Mouse (Mus musculus): ENCODE data around the gene Dnajc5.

Dnajc5 gene

DNA sequence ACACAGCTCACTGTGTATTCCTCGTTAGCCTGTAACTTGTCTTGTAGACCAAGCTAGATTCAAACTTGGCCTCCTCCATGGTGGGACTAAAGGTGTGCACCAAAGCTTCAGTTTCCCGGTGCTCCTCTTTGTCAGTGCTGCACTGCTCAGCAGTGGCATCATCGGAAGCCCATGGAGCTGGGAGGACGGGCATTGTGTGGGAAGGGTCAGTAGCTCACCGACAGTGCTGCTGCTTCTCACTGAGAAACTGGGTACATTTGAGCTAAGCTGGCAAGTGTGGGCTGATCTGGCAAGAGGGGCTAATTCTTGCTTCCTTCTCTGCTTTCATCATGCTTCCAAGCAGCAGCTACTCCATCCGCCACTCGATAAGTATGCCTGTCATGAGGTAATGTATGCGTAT, 9.1 kb upstream of the Dnajc5 start:
- no peak for DNase-seq (ENCODE audit: low spot score)

DNA sequence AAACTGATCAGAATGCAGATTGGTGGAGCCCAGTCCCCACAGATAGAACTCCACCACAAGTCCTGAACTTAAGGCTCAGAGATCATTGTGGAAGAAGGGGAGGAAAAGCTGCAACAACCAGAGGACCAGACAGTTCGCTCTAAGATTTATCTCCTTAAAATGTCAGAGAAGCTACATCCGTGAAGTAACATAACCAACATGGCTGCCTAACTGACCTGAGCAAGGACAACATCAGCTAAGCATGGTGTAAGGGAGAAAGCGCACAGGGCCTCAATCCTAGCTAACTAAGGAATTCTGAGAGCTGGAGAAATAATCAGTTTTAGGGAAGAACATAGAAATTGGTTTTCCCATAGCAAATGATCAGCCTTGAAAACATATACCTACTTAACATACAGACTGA, 1.1 kb upstream of the Dnajc5 start:
- DNase-seq (ENCODE audit: low spot score): no peak

DNA sequence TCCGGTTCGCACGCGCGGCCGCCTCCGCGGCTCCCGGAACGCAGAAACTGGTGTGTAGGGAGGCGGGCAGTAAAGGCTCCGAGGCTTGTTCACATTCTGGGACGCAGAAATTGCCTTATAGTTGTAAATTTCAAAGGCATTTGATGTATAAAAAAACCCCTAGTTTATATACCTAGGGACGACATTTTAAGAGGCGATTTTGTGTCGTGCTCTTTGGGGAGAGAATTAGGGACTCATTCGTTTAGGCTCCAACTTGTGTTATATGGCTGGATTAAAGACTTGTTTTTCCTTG, 597 bp downstream of the Dnajc5 start:
- no peak for DNase-seq (ENCODE audit: low spot score)

GRCm38 (mm10) chr2:181521491-181521890, 1.2 kb downstream of the Dnajc5 start:
- DNase-seq (ENCODE audit: low spot score): no peak

DNA sequence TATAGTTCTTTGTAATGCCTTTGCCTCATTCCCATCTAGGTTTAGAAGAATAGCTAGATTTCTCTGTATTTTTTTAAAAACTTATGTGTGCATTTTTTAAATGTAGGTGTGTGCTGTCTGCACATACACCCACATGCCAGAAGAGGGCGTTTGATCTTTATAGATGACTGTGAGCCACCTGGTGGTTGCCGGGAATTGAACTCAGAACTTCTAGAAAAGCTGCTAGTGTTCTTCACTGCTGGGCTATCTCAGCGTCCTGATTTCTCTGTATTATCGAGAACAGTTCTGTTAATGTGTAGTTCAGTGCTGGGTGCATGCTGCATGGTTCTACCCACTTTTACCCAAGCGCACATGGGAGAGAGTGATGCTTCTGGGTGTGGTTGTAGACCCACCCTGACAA, 2.5 kb downstream of the Dnajc5 start:
- DNase-seq (ENCODE audit: low spot score): no peak

GRCm38 (mm10) chr2:181525526-181525925, 5.2 kb downstream of the Dnajc5 start:
- no peak for DNase-seq (ENCODE audit: low spot score)

DNA sequence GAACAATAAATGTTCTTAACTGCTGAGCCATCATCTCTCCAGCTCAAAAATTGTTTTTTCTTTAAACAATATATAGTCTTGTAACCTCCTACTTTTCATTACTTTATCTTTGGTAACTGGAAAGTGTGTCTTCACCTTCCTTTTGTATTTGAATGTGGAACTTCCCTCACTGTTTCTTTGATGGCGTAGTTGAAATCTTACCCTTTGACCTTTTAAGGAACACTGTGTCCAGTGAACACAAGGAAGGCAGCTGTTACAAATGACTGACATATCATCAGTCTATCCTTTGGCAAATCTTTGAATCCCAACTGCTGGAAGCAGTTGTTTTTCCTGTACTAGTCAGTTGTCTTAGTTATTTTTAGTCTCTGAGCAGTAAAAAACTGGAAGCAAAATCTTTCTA, 8.8 kb downstream of the Dnajc5 start:
- DNase-seq (ENCODE audit: low spot score): no peak

DNA sequence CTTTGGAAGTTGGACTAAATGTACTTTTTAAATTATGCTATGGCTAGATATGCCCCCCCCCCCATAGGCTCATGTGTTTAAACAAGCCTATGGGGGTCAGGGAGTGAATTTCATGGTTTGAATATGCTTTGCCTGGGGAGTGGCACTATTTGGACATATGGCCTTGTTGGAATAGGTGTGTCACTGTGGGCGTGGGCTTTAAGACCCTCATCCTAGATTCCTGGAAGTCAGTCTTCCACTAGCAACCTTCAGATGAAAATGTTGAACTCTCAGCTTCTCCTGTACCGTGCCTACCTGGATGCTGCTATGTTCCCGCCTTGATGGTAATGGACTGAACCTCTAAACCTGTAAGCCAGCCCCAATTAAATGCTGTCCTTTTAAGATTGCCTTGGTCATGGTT, 12.3 kb downstream of the Dnajc5 start:
- no peak for DNase-seq (ENCODE audit: low spot score)

DNA sequence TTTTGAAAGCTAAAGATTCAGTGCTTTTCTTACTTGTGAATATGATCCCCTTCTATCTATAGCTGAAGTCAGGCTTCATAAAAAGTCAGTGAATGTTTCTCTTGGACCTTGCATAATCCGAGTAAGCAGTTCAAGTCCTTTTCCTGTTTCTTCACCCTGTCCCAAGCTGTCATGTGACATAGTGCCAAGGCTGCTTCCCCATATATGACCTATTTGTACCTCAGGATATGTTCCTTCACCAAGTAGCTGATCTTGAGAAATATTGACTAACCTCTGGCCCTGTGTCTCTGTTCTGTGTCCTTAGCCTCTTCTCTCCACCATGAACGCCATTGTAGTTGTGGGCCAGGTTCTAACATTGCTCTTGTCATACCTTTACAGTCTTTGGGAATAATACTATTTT, 16.1 kb downstream of the Dnajc5 start:
- no peak for DNase-seq (ENCODE audit: low spot score)

- DNase-seq (ENCODE audit: low spot score): no peak
Observed at GRCm38 (mm10) chr2:181537444-181538047, 17.3 kb downstream of the Dnajc5 start.

DNA sequence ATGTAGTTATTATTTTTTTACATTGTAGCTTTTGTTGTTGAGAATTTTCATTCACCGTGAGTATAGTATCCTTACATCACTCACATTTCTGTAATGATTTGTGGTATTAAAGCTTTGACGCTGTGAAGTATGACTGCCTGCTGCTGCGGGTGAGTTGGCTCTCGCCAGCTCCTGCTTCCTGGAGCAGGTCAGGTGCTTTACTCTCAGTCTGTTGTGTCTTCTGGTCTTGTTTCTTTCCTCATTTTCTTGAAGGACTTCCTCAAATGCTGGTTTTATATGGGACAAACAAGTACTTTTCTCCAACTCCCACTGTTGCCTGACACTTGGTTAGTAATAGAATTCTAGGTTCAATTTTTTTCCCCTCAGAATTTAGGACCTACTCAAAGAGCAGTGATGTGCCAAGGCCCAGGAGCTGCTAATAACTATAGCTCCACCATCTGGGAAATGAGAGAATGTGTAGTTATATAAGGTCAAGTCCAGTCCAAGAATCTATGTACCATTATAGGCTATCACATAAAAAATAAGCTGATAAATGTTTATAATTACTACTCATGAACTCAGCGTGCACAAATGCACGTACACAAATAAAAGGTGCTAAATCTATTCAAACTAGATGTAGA, 21.6 kb downstream of the Dnajc5 start:
- DNase-seq (ENCODE audit: low spot score): no peak

DNA sequence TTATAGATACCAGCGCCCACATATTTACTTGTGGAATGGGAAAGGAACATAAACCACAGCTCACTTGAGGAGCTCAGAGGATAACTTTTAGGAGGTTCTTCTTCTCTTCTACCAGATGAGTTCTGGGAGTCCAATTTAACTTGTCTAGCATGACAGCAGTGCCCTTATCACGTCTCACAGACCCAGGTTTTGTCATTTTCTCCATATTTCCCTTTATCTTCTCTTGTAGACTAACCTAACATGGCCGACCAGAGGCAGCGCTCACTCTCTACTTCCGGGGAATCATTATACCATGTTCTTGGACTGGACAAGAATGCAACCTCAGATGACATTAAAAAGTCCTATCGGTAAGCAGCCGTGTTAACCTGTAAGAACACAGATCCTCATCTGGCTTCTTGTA, 25.9 kb downstream of the Dnajc5 start:
- no peak for DNase-seq (ENCODE audit: low spot score)

- no peak for DNase-seq (ENCODE audit: low spot score)
Observed at GRCm38 (mm10) chr2:181548227-181548626, 27.9 kb downstream of the Dnajc5 start.

DNA sequence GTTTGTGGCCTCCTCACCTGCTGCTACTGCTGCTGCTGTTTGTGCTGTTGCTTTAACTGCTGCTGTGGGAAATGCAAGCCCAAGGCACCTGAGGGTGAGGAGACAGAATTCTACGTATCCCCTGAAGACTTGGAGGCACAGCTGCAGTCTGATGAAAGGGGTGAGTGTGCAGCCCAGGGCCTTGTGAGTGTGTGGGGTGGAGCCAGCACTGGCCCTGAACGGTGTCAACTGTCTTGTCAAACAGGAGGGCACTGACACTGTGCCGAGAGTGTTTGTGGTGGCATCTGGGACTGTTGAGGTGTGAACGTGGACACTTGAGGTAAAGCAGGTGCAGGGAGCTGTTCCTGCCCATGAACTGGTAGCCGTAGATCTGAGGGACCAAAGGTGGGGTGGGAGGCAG, 28.4 kb downstream of the Dnajc5 start:
- no peak for DNase-seq (ENCODE audit: low spot score)

DNA sequence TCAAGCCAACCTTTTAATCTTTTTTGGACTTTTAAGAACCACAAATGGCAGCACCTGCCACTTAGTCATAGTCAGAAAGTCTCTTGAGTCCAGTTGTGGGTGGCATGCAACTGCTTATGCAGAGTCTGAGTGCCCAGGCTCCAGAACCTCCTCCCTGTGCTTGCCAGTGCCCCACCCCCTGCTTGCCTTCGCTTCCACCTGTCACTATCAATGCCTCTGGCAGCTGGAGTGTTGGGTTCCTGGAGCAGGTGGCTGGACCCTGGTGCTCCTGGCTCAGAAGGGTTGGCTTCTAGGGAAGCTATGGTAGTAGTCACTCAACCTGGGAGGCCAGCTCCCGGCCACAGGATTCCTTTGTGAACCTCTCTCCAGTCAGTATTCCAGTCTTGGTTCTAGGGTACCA, 29.9 kb downstream of the Dnajc5 start:
- DNase-seq (ENCODE audit: low spot score): no peak

GRCm38 (mm10) chr2:181553772-181554171, 33.5 kb downstream of the Dnajc5 start:
- DNase-seq (ENCODE audit: low spot score): no peak

- DNase-seq (ENCODE audit: low spot score): no peak
Observed at GRCm38 (mm10) chr2:181567338-181567737, 47.1 kb downstream of the Dnajc5 start.

DNA sequence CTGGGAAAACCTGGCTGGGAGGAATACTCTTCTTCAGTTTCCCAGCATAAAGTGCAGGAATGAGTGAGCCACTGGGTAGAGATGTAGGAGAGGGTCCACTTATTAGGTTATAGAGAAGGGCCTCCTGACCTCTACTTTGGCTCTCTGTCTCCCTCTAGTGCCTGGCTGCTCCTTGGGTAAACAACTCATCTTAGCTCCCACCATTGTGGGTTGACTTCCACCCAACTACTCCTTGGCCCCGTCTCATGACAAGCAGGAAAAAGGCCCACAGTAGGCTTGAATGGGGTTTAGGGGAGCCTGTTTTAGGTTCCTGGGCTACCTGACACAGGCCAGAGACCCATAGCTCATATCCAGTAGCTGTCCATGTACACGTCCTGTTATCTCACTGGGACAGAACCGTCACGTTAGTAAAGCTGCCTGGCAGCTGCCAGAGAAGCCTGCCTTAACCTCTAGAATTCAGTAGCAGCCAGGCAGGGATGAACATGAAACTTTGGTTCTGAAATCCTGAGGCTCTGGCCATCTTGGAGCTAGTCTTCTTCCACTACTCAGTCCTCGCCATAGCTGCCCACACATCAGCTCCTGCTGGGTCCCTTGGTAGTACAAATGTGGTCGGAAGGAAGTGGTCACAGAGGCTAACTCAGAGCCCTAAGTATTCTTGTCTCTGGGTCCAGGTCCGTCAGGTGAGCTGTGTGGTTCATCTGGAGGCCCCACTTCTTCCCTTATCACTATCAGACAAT, 48.2 kb downstream of the Dnajc5 start:
- DNase-seq (ENCODE audit: low spot score): peak; percentile 43

GRCm38 (mm10) chr2:181569856-181570255, 49.6 kb downstream of the Dnajc5 start:
- no peak for DNase-seq (ENCODE audit: low spot score)

DNA sequence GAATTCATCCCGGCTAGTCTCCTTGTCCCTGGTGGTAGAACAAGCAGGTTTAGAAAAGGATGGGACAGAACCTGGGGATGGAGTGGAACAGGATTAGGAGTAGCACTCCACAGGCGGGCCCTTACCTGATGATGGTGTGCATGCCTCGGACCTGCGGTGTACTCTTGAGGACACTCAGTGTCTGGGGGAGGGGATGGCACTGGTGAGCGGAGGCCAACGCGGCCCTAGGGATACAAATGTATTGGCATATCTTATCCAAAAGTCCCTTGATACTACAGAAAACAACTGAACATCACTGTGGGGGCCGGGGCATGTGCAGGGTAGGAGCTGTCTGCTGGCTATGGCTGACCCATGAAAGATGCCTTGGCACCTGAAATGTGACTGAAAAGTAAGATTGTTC, 50.1 kb downstream of the Dnajc5 start:
- no peak for DNase-seq (ENCODE audit: low spot score)

- no peak for DNase-seq (ENCODE audit: low spot score)
Observed at GRCm38 (mm10) chr2:181570921-181571595, 50.8 kb downstream of the Dnajc5 start.

GRCm38 (mm10) chr2:181571941-181572670, 51.8 kb downstream of the Dnajc5 start:
- DNase-seq (ENCODE audit: low spot score): no peak

All from ovary, postnatal 14 days (tissue).